Mouse (Mus musculus) hindbrain, postnatal 0 days (tissue): ENCODE results near the gene Rnf212. TPM values are rescaled to one million over a fixed set of nuclear protein-coding genes. Genes with fewer than 3 reads are reported as not detected.

Experiments
- ATAC-seq: fragments of 200-750 bp; cut with Nextera tagmentation; 2 replicates; pipeline ENCODE4 v1.8.0; 2017; ENCODE audit warnings: mild to moderate bottlenecking, moderate TSS enrichment, moderate library complexity
- DNase-seq: peaks from one replicate; pipeline ENCODE4 v3.0.0-alpha.2; 2015; ENCODE audit warnings: low spot score
- H3K27ac ChIP-seq: fragments of 300-500 bp; sonication (generic); 2 replicates; pipeline ENCODE4 v1.5.1; 2014; ENCODE audit warnings: mild to moderate bottlenecking
- H3K27me3 ChIP-seq: fragments of 300-500 bp; sonication (generic); 2 replicates; pipeline ENCODE4 v1.6.1; 2014; ENCODE audit warnings: low read length, mixed read lengths; ENCODE audit not compliant: insufficient read depth
- H3K36me3 ChIP-seq: fragments of 300-500 bp; sonication (generic); 2 replicates; pipeline ENCODE4 v1.6.1; 2014; ENCODE audit warnings: low read length, mixed read lengths; ENCODE audit not compliant: insufficient read depth
- H3K4me1 ChIP-seq: fragments of 300-500 bp; sonication (generic); 2 replicates; pipeline ENCODE4 v1.6.1; 2014; ENCODE audit warnings: antibody characterized with exemption, low read length, mixed read lengths; ENCODE audit not compliant: insufficient read depth
- H3K4me2 ChIP-seq: fragments of 300-500 bp; sonication (generic); 2 replicates; pipeline ENCODE4 v1.6.1; 2014; ENCODE audit warnings: low read depth, mild to moderate bottlenecking, low read length, moderate library complexity, mixed read lengths
- H3K4me3 ChIP-seq: fragments of 300-500 bp; sonication (generic); 2 replicates; pipeline ENCODE4 v1.5.1; 2014; ENCODE audit warnings: low read length
- H3K9ac ChIP-seq: fragments of 300-500 bp; sonication (generic); replicated peaks from 2 replicates; pipeline ENCODE4 v1.6.1; 2014; ENCODE audit warnings: mild to moderate bottlenecking, low read length, moderate library complexity, mixed read lengths
- H3K9me3 ChIP-seq: fragments of 300-500 bp; sonication (generic); 2 replicates; pipeline ENCODE4 v1.6.1; 2016; ENCODE audit warnings: low read length, mixed read lengths
- CTCF ChIP-seq: IDR thresholded peaks from 2 replicates; pipeline ENCODE4 v1.5.1; 2016; ENCODE audit warnings: antibody characterized with exemption, control low read depth, low read depth
- WGBS: fragments of 180-500 bp; shearing (Covaris S2); extraction: QIAGEN DNeasy Blood & Tissue Kit; methylation state at CpG from one replicate; pipeline ENCODE4 v1.1.7; 2014; 5-methylcytosine and 5-hydroxymethylcytosine counted together
- polyA plus RNA-seq: library from polyadenylated mRNA; unstranded; fragments of >200 nt; fragmentation: Nextera tagmentation; extraction: Ambion mirVana; gene quantifications from 2 replicates; pipeline ENCODE4 v1.2.1, GENCODE M21; 2015
- total RNA-seq: library from RNA; depleted of rRNA; stranded (reverse); fragments of >200 nt; gene quantifications from 2 replicates; pipeline ENCODE4 v1.2.3, GENCODE M21; 2014

Gene Rnf212
- total and polyA plus RNA-seq, 2 experiments from 2014 or later = not detected

DNA sequence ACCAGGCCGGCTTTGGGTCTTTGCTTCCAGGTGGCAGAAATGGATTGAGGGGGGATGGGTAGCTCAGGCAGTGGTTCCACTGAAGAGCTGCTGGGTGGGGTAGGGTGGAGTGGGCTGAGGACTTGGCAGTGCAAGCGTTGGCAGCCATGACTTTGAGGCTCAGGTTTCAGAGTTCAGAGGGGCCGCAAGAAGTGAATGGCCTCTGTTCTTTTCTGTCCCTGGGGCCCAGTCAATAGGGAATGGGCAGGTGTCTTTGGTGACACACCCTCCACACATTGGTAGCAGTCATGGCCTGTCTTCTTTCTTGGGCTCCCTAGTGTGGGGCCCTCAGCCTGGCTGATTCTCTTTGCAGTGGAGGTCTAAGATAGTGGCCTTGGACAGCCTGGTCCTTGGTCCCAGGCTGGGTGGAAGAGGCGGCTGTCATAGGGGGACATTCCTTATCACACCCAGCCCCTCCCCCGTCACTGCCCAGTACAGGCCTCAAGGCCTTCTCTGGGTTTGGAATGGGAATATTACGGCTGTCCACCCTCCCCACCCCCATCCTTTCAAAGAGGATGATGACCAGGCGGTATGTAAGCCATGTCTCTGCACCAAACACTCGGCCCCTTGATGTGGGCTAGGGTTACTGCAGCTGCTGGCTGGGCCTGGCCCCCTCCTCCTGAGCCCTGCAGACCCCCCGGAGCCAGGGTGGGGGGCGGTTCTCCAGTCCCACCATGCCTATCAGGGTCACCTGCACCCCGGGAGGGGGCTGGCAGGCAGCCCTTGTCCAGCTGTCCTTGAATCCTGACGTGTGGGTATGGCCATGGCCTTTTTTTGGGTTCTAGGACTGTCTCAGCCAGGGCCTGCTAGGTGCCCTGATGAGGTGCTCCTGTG, 70.8 kb downstream of the Rnf212 start:
- H3K9me3 ChIP-seq = no peaks in the 10 kb centered on the region
- H3K36me3 ChIP-seq = no peaks in the 10 kb centered on the region
- 82% methylated on average over 12 of the region's 12 CpGs for WGBS
- H3K27me3 ChIP-seq = no peaks in the 10 kb centered on the region
- H3K4me3 ChIP-seq = no peak overlapping the region
- DNase-seq (no peak), ATAC-seq (no peak)
- H3K4me2 ChIP-seq = no peak overlapping the region
- no peak overlapping the region for H3K9ac ChIP-seq
- no peak overlapping the region for H3K27ac ChIP-seq
- H3K4me1 ChIP-seq = 0 out of 2 replicates have a peak, but pooled peaks cover 4% of the 10 kb centered on the region
- TF ChIP-seq CTCF = no peak

DNA sequence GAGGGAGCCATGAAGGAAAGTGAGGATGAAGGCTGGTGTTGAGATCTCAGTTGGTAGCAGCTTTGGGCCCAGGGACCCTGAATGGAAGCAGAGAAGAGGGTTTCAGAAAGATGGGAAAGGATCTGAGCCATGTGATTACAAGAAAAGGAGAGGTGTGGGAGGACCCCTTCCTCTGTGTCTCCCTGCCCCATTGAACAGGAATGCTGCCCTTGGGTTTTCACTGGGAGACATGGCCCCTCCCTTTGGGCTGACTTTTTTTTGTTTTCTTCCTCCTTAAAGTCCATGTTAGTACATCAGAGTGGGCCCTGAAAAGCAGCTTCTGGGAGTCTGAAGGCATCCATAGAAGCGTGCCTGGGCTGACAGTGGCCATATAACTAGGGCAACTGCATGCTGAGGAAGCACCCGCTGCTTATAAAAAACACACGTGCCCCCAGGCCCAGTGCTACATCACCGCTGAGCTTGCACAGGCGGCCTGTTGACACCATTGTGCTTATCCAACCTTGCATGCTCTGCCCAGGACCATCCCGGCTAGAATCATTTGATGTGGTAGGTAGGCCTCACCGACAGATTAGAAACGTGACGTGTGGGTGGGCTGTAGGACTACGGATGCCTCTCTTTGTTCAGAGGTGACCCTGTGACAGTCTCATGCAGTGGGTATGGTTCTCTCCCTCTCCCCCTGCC, 73.3 kb downstream of the Rnf212 start:
- Histone ChIP-seq H3K36me3 (no peaks in the 10 kb centered on the region), H3K27ac (no peak overlapping the region), H3K9me3 (no peaks in the 10 kb centered on the region), H3K9ac (no peak overlapping the region), H3K4me3 (no peak overlapping the region), H3K4me1 (peaks cover 4% of the 10 kb centered on the region; the same call in 1 of the 2 replicates), H3K4me2 (no peak overlapping the region), H3K27me3 (no peaks in the 10 kb centered on the region)
- DNase-seq (no peak), ATAC-seq (no peak)
- no peak for TF ChIP-seq CTCF
- WGBS = 60% methylated on average over 10 of the region's 10 CpGs

DNA sequence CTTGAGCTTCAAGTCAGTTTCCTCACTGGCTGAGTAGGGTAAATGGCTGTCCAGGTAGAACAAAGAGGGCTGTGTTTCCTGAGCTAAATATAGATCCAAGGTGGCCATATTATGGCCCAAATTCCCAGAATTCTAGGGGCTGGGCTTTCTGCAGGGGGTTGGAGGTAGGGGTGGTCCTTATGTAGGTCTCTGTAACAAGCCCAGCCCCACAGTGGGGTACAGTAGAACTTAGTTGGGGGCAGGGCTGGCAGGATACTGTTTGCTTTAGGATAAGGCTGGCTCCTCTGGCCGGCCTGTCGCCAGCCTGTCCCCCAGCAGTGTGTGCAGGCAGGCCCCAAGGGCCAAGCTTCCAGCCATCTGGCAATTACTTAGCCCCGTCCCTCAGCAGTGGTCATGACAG, 74.4 kb downstream of the Rnf212 start:
- TF ChIP-seq CTCF = no peak
- Histone ChIP-seq H3K4me1 (peaks cover 4% of the 10 kb centered on the region; the same call in 1 of the 2 replicates), H3K9ac (no peak overlapping the region), H3K27ac (no peak overlapping the region), H3K4me2 (no peak overlapping the region), H3K4me3 (no peak overlapping the region), H3K36me3 (no peaks in the 10 kb centered on the region), H3K9me3 (no peaks in the 10 kb centered on the region), H3K27me3 (no peaks in the 10 kb centered on the region)
- no peak for ATAC-seq
- DNase-seq = no peak
- 66% methylated on average over 3 of the region's 3 CpGs for WGBS

DNA sequence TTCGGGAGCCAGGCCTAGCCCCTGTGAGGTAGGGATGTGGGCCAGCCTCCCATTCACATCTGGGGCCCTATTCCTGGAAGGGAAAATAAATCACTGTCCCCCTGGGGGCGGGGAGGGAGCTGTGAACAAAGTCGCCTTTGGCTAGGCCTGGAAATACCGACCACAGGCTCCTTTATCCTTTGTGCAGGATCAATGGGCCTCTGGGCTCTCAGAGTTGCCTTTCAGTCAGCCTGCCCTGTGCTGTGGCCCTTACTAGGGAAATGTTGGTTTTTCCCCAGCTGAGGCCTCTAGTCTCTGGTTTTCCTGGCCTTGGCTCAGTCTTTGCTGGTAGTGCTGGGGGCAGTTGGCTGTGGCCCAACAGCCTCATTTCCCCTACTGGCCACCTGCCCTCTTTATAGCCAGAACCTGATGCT, 77.4 kb downstream of the Rnf212 start:
- TF ChIP-seq CTCF = 0 out of 2 replicates have a peak, but pooled peaks have one; percentile 1
- DNase-seq (peak; percentile 76), ATAC-seq (peak; percentile 39)
- H3K9ac ChIP-seq = no peak overlapping the region
- WGBS = 26% methylated on average over 4 of the region's 4 CpGs
- H3K27ac ChIP-seq = peak overlapping the region; percentile 67; the same call in 1 of the 2 replicates
- H3K4me1 ChIP-seq = peaks cover 7% of the 10 kb centered on the region
- H3K4me2 ChIP-seq = no peak overlapping the region
- no peaks in the 10 kb centered on the region for H3K36me3 ChIP-seq
- peaks cover 3% of the 10 kb centered on the region; the same call in 1 of the 2 replicates for H3K27me3 ChIP-seq
- no peaks in the 10 kb centered on the region for H3K9me3 ChIP-seq
- no peak overlapping the region for H3K4me3 ChIP-seq

DNA sequence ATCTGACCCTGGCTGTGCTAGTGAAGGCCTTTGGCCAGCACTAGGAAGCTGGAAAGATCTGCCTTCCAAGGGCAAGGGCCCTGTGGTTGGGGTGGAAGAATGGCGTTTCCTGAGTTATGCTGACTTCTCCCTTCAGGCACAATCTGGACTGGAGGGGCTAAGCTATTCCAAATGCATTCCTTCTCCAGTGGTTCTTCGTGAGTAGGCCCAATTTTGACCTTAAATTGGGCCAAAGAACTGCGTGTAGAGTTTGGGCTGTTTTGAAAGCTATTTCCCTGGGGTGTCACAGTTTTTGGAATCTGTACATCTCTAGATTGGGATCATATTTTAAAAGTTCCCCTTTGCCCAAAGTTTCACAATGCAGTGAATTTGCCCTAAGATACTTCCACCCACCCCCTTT, 78.2 kb downstream of the Rnf212 start:
- H3K36me3 ChIP-seq = no peaks in the 10 kb centered on the region
- no peaks in the 10 kb centered on the region for H3K9me3 ChIP-seq
- H3K4me1 ChIP-seq = peaks cover 7% of the 10 kb centered on the region
- 75% methylated on average over 3 of the region's 3 CpGs for WGBS
- peaks cover 3% of the 10 kb centered on the region; the same call in 1 of the 2 replicates for H3K27me3 ChIP-seq
- H3K9ac ChIP-seq = no peak overlapping the region
- H3K4me2 ChIP-seq = no peak overlapping the region
- no peak for DNase-seq
- ATAC-seq = no peak
- no peak overlapping the region for H3K4me3 ChIP-seq
- 0 out of 2 replicates have a peak overlapping the region, but pooled peaks have one; percentile 67 for H3K27ac ChIP-seq
- no peak for TF ChIP-seq CTCF

DNA sequence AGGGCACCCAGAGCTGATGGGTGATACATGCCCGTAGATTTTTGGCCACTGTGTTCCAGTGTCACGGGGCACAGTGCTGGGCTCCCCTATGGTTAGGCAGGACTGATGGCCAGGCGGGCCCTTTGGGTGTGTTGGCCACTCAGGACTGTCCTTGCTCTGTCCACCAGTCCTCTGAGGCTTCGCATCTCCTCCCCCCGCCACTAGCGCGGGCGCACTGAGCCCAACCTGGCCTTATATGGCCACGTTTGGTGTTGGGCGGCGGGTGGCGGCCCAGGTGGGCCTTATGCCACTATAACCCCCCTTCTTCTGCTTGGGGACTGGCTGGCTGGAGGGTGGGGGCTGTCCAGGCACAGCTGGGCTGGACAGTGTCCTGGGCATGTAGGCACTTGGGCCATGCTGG, 78.9 kb downstream of the Rnf212 start:
- H3K4me3 ChIP-seq = no peak overlapping the region
- H3K4me1 ChIP-seq = peaks cover 7% of the 10 kb centered on the region
- H3K9me3 ChIP-seq = no peaks in the 10 kb centered on the region
- H3K27ac ChIP-seq = no peak overlapping the region
- no peak for DNase-seq
- no peak for ATAC-seq
- no peak overlapping the region for H3K9ac ChIP-seq
- H3K27me3 ChIP-seq = peaks cover 3% of the 10 kb centered on the region; the same call in 1 of the 2 replicates
- 91% methylated on average over 12 of the region's 12 CpGs for WGBS
- no peak for TF ChIP-seq CTCF
- H3K36me3 ChIP-seq = no peaks in the 10 kb centered on the region
- H3K4me2 ChIP-seq = no peak overlapping the region
